Mouse (Mus musculus) liver, embryonic 13.5 days (tissue): Measurements from ENCODE around the gene Skor1. TPM values are rescaled to one million over a fixed set of nuclear protein-coding genes. Genes with fewer than 3 reads are reported as not detected.

Experiments used
- ATAC-seq: fragments of 200-750 bp; cut with Nextera tagmentation; 2 replicates; pipeline ENCODE4 v1.8.0; 2017; ENCODE audit warnings: low read depth, mild to moderate bottlenecking, moderate number of reproducible peaks, moderate library complexity
- DNase-seq: peaks from one replicate; pipeline ENCODE4 v3.0.0; 2022
- H3K27ac ChIP-seq: fragments of 300-500 bp; sonication (generic); 2 replicates; pipeline ENCODE4 v1.5.1; 2015; ENCODE audit warnings: moderate library complexity, mild to moderate bottlenecking, inconsistent platforms
- H3K27me3 ChIP-seq: fragments of 300-500 bp; sonication (generic); 2 replicates; pipeline ENCODE4 v1.6.1; 2015; ENCODE audit warnings: mild to moderate bottlenecking, inconsistent platforms
- H3K36me3 ChIP-seq: fragments of 300-500 bp; sonication (generic); 2 replicates; pipeline ENCODE4 v1.6.1; 2015; ENCODE audit warnings: mild to moderate bottlenecking, inconsistent platforms
- H3K4me1 ChIP-seq: fragments of 300-500 bp; sonication (generic); replicated peaks from 2 replicates; pipeline ENCODE4 v1.6.1; 2015; ENCODE audit warnings: inconsistent platforms
- H3K4me2 ChIP-seq: fragments of 300-500 bp; sonication (generic); 2 replicates; pipeline ENCODE4 v1.6.1; 2015; ENCODE audit warnings: inconsistent platforms, mild to moderate bottlenecking, moderate library complexity
- H3K4me3 ChIP-seq: fragments of 300-500 bp; sonication (generic); replicated peaks from 2 replicates; pipeline ENCODE4 v1.5.1; 2015; ENCODE audit warnings: mild to moderate bottlenecking, inconsistent platforms
- H3K9ac ChIP-seq: fragments of 300-500 bp; sonication (generic); 2 replicates; pipeline ENCODE4 v1.6.1; 2015; ENCODE audit warnings: mild to moderate bottlenecking, inconsistent platforms
- H3K9me3 ChIP-seq: fragments of 300-500 bp; sonication (generic); replicated peaks from 2 replicates; pipeline ENCODE4 v1.6.1; 2016; ENCODE audit warnings: inconsistent platforms
- WGBS: fragments of 180-500 bp; shearing (Covaris S2); methylation state at CpG from one replicate; pipeline ENCODE4 v1.1.7; 2015; ENCODE audit not compliant: insufficient replicate concordance; 5-methylcytosine and 5-hydroxymethylcytosine counted together
- polyA plus RNA-seq: library from polyadenylated mRNA; unstranded; fragments of >200 nt; fragmentation: Nextera tagmentation; extraction: Ambion mirVana; gene quantifications from 2 replicates; pipeline ENCODE4 v1.2.1, GENCODE M21; 2015

Gene Skor1
- polyA plus RNA-seq, 1 experiment from 2014 or later, result not detected

DNA sequence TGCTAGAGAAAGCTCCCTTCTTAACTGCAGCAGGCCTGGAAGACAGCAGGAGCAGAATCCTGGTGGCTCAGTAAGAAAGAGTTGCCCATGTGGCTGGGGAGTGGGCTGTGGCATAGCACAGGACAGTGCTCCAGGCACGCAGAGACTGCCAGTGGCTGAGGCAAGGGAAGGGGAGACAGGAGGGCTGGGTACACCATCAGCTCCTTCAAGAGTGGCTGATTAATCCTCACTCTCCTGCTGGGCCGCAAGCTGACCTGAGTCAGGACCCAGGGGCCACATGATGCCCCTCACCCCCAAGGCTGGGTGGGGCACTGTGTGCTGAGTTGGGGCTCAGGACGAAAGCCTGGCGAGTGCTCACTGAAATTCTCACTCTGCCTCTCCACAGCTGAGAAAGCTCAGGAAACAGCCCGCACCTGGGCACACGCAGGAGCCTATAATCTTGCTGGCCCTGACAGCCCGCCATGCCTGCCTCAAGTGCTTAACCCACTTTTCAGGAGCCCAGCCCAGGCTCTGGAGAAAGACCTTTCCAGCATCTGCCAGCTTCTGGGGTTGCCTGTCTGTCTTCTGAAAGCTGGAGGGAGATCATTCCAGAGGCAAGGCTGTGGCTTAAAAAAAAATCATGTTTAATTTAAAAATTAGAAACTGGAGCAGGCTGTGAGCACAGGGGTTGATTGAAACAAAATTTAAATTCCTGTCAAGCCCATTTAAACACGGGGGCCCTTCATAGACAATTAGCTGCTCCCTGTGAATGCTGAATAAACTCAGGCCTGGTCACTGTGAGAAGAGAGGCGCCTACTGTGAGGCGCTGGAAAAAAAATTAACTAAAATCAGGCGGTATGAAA lies 32.8 kb upstream of the Skor1 start:
- no peak for ATAC-seq
- 76% methylated on average over 11 of the region's 11 CpGs for WGBS
- Histone ChIP-seq H3K27ac (no peak overlapping the region), H3K4me3 (no peak overlapping the region), H3K9ac (no peak overlapping the region), H3K4me1 (peaks cover 6% of the 10 kb centered on the region; the same call in 1 of the 2 replicates), H3K36me3 (no peaks in the 10 kb centered on the region), H3K4me2 (no peak overlapping the region), H3K9me3 (no peaks in the 10 kb centered on the region), H3K27me3 (no peaks in the 10 kb centered on the region)
- no peak for DNase-seq

GRCm38 (mm10) chr9:63178296-63178695 lies 29.5 kb upstream of the Skor1 start:
- Histone ChIP-seq H3K4me2 (no peak overlapping the region), H3K9ac (no peak overlapping the region), H3K36me3 (no peaks in the 10 kb centered on the region), H3K4me3 (no peak overlapping the region), H3K27me3 (no peaks in the 10 kb centered on the region), H3K9me3 (no peaks in the 10 kb centered on the region), H3K27ac (no peak overlapping the region), H3K4me1 (no peaks in the 10 kb centered on the region)
- WGBS, result 68% methylated on average over 8 of the region's 8 CpGs
- no peak for DNase-seq
- ATAC-seq, result no peak

DNA sequence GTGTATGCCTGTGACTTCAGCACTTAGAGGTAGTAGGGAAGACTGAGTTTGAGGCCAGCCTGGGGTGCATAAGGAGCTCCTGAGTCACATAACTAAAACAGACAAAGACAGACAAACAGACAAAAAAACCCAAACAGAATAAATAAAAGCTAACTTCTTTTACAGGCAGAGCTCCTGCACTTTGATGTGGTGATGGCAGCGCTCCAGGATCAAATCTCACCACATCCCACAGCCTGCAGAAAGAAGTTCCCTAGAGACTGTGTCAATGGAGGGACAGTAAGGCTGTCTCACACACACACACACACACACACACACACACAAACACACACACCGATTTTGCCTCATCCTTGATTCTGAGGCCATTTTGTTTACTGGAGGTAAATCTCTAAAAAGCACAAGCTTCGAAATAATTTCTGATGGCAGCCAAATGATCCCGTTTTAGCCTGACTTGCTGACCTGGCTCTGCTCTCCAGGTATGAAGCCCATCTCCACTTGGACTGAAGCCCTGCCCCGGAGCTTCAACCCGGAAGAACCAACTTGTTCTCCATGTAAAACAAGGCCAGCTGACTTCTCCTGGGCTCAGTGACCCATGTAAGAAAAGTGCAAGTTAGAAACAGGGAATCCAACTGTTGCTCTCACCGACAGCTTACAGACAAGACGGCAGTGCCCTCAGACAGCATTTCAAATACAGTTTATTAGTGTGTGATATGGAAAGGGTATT lies 25.4 kb upstream of the Skor1 start:
- no peak overlapping the region for H3K27ac ChIP-seq
- no peaks in the 10 kb centered on the region for H3K27me3 ChIP-seq
- ATAC-seq, result no peak
- WGBS, result 74% methylated on average over 8 of the region's 8 CpGs
- H3K4me1 ChIP-seq, result no peaks in the 10 kb centered on the region
- H3K9ac ChIP-seq, result no peak overlapping the region
- H3K4me2 ChIP-seq, result no peak overlapping the region
- H3K9me3 ChIP-seq, result no peaks in the 10 kb centered on the region
- DNase-seq, result no peak
- 0 out of 2 replicates have a peak, but pooled peaks cover 1% of the 10 kb centered on the region for H3K36me3 ChIP-seq
- H3K4me3 ChIP-seq, result no peak overlapping the region

GRCm38 (mm10) chr9:63171951-63172350 lies 23.2 kb upstream of the Skor1 start:
- WGBS, result 39% methylated on average over 2 of the region's 2 CpGs
- no peak overlapping the region for H3K27ac ChIP-seq

DNA sequence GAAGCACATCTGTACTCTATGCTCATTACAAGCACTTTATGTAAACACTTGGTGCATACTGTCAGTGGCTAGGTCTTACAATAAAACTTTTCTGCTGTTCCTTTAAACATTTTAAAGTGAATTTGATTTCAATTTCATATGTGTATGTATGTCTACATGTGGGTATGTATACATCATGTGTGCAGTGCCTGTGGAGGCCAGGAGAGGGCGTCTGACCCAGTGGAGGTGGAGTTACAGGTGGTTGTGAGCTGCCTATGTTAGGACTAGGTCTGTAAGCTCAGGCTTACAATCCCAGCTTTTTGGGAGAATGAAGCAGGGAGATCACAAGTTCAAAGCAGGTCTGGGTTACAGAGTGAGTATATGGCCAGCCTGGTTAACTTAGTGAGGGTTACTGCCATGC lies 20.4 kb upstream of the Skor1 start:
- Histone ChIP-seq H3K4me2 (no peak overlapping the region), H3K36me3 (0 out of 2 replicates have a peak, but pooled peaks cover 6% of the 10 kb centered on the region), H3K4me3 (no peak overlapping the region), H3K9me3 (no peaks in the 10 kb centered on the region), H3K4me1 (no peaks in the 10 kb centered on the region), H3K9ac (no peak overlapping the region), H3K27me3 (no peaks in the 10 kb centered on the region), H3K27ac (no peak overlapping the region)
- ATAC-seq, result no peak
- no peak for DNase-seq
- 66% methylated on average over 1 of the region's 1 CpGs for WGBS

More at GRCm38 (mm10) chr9:63171951-63172350, 23.2 kb upstream of the Skor1 start:
- Histone ChIP-seq H3K4me1 (no peaks in the 10 kb centered on the region), H3K36me3 (0 out of 2 replicates have a peak, but pooled peaks cover 6% of the 10 kb centered on the region), H3K9ac (no peak overlapping the region), H3K9me3 (no peaks in the 10 kb centered on the region), H3K27me3 (no peaks in the 10 kb centered on the region), H3K4me3 (no peak overlapping the region), H3K4me2 (no peak overlapping the region)
- DNase-seq, result no peak
- no peak for ATAC-seq

GRCm38 (mm10) chr9:63165070-63165469 lies 16.3 kb upstream of the Skor1 start:
- ATAC-seq, result no peak
- no peak overlapping the region for H3K4me2 ChIP-seq
- no peak overlapping the region for H3K9ac ChIP-seq

DNA sequence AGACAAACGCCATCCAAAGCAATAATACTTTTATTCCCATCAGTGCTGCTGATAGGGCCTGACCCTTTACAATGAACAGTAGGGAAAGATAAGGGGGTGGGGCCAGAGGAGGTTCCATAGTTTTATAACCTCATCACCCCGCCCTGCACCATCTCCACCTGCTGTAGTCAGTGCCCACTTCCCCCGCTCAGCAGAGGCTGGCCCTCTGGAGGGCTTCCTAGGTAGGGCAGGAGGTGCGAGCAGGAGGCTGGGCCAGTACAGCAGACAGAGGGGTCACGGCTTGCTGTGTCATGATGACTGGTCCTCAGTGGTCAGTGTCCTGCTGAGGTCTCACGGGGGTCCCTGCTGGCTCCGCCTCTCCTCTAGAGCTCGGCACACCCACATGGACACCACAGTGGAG lies 15.0 kb upstream of the Skor1 start:
- no peak overlapping the region for H3K27ac ChIP-seq
- no peak overlapping the region for H3K4me3 ChIP-seq
- H3K9ac ChIP-seq, result no peak overlapping the region
- no peak for ATAC-seq
- no peaks in the 10 kb centered on the region for H3K4me1 ChIP-seq
- DNase-seq, result no peak
- no peak overlapping the region for H3K4me2 ChIP-seq
- H3K36me3 ChIP-seq, result 0 out of 2 replicates have a peak, but pooled peaks cover 2% of the 10 kb centered on the region
- 0 out of 2 replicates have a peak, but pooled peaks cover 7% of the 10 kb centered on the region for H3K27me3 ChIP-seq
- no peaks in the 10 kb centered on the region for H3K9me3 ChIP-seq
- WGBS, result 64% methylated on average over 8 of the region's 8 CpGs

More at GRCm38 (mm10) chr9:63165070-63165469, 16.3 kb upstream of the Skor1 start:
- H3K27ac ChIP-seq, result no peak overlapping the region
- DNase-seq, result no peak
- H3K36me3 ChIP-seq, result 0 out of 2 replicates have a peak, but pooled peaks cover 6% of the 10 kb centered on the region
- no peak overlapping the region for H3K4me3 ChIP-seq
- WGBS, result 51% methylated on average over 9 of the region's 9 CpGs
- no peaks in the 10 kb centered on the region for H3K4me1 ChIP-seq
- H3K27me3 ChIP-seq, result no peaks in the 10 kb centered on the region
- no peaks in the 10 kb centered on the region for H3K9me3 ChIP-seq

DNA sequence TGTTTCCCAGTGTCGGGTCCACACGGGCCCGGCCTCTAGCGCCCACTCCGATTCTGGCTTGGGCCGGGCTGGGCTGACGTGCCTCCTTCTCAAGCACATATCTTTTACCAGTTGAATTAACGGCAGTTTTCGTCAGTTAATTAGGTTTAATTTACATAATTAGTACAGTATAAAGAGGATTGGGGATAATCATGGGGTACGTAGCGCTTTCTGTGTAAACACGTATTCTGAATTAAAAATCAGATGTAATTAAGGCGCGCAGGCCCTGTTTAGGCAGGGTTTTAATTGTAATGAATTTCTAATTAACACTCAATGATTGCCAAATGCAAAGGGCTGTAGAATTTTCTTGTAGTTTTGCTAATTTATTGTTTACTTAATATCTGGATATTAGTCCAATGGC lies 3.2 kb upstream of the Skor1 start:
- peaks cover 9% of the 10 kb centered on the region for H3K4me1 ChIP-seq
- H3K27me3 ChIP-seq, result peaks cover 88% of the 10 kb centered on the region
- no peak overlapping the region for H3K4me2 ChIP-seq
- H3K27ac ChIP-seq, result no peak overlapping the region
- no peak for DNase-seq
- H3K4me3 ChIP-seq, result no peak overlapping the region
- no peak for ATAC-seq
- WGBS, result 31% methylated on average over 14 of the region's 14 CpGs
- no peaks in the 10 kb centered on the region; the same call in 1 of the 2 replicates for H3K9me3 ChIP-seq
- H3K9ac ChIP-seq, result no peak overlapping the region
- no peaks in the 10 kb centered on the region for H3K36me3 ChIP-seq

DNA sequence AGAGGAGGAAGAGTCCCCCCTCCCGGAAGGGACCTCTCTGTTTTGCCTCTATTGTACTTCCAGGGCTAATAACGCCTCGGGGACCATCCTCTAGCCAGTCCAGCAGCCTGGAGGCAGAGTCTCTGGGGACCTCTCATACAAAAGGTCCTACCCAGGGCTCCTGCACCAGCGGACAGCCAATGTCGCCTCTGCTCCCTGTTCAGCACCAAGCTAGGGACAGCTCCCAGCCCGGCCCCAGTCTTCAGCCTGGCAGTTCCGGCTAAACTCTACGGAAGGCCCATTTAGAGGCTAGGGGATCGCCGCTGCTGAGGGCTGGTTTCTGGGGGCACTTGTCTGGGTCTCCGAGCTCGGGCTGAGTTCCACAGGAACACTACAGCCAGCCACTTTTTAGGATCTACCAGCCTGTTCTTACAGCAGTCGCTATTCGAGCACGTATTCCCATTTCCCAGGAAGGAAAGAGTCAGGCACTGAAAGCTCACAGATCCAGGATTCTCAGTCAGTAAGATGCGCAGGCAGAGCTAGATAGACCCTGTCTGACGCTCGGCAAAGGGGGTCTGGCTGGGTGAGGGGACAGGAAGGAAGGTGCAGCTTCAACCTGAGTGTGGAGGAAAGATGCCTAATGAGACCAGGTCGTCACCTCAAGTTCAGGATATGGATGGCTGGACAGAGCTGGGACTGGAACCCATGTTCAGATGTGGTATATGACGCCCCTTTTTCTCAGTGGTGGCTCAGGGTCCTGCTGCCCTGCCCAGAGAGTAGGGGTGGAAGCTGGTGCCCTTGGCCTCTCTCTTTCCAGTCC lies 2.5 kb upstream of the Skor1 start:
- Histone ChIP-seq H3K36me3 (no peaks in the 10 kb centered on the region), H3K27ac (no peak overlapping the region), H3K4me2 (no peak overlapping the region), H3K9ac (no peak overlapping the region), H3K4me1 (peaks cover 16% of the 10 kb centered on the region), H3K9me3 (no peaks in the 10 kb centered on the region; the same call in 1 of the 2 replicates), H3K27me3 (peaks cover 92% of the 10 kb centered on the region), H3K4me3 (no peak overlapping the region)
- DNase-seq (peak; percentile 37), ATAC-seq (no peak)
- 3% methylated on average over 20 of the region's 20 CpGs for WGBS

GRCm38 (mm10) chr9:63150086-63150800 lies 1.5 kb upstream of the Skor1 start:
- ATAC-seq (no peak), DNase-seq (no peak)
- Histone ChIP-seq H3K4me3 (no peak overlapping the region), H3K36me3 (no peaks in the 10 kb centered on the region), H3K9me3 (no peaks in the 10 kb centered on the region; the same call in 1 of the 2 replicates), H3K27ac (no peak overlapping the region), H3K4me2 (no peak overlapping the region), H3K9ac (no peak overlapping the region), H3K4me1 (peaks cover 17% of the 10 kb centered on the region), H3K27me3 (peaks cover 97% of the 10 kb centered on the region)
- WGBS, result 2% methylated on average over 27 of the region's 27 CpGs
